Mouse (Mus musculus) liver, adult 2 months (tissue): ENCODE data around the gene Tanc2. TPM values are rescaled to one million over a fixed set of nuclear protein-coding genes. Genes with fewer than 3 reads are reported as not detected.

ENCODE experiments used
- DNase-seq: peaks from one replicate; pipeline ENCODE4 v3.0.0-alpha.2; 2011; ENCODE audit warnings: low read depth, low spot score; ENCODE audit errors: extremely low read depth
- H3K27ac ChIP-seq: fragments of 200-500 bp; replicated peaks from 2 replicates; pipeline ENCODE4 v1.5.1; 2012; ENCODE audit warnings: low read depth, mild to moderate bottlenecking, control low read depth, inconsistent platforms, low read length; ENCODE audit not compliant: insufficient read depth
- H3K27me3 ChIP-seq: fragments of 200-500 bp; 2 replicates; pipeline ENCODE4 v1.6.1; 2012; ENCODE audit warnings: mild to moderate bottlenecking, moderate library complexity, low read length, inconsistent platforms; ENCODE audit not compliant: control insufficient read depth, insufficient read depth
- H3K36me3 ChIP-seq: fragments of 200-500 bp; 2 replicates; pipeline ENCODE4 v1.6.1; 2012; ENCODE audit warnings: low read length, inconsistent platforms; ENCODE audit not compliant: control insufficient read depth, insufficient read depth
- H3K4me1 ChIP-seq: fragments of 200-500 bp; 2 replicates; pipeline ENCODE4 v1.6.1; 2011; ENCODE audit warnings: low read length; ENCODE audit not compliant: control insufficient read depth, insufficient read depth
- H3K4me3 ChIP-seq: fragments of 200-500 bp; 2 replicates; pipeline ENCODE4 v1.5.1; 2011; ENCODE audit warnings: low read depth, mild to moderate bottlenecking, control low read depth, low read length, moderate library complexity; ENCODE audit not compliant: insufficient read depth
- H3K79me2 ChIP-seq: fragments of 200-500 bp; 2 replicates; pipeline ENCODE4 v1.6.1; 2012; ENCODE audit warnings: inconsistent platforms, mild to moderate bottlenecking, low read length, moderate library complexity; ENCODE audit not compliant: control insufficient read depth, insufficient read depth
- H3K9ac ChIP-seq: fragments of 200-500 bp; 2 replicates; pipeline ENCODE4 v1.6.1; 2012; ENCODE audit warnings: low read depth, mild to moderate bottlenecking, control low read depth, inconsistent platforms, low read length
- CTCF ChIP-seq: fragments of 200-500 bp; IDR thresholded peaks from 2 replicates; pipeline ENCODE4 v1.5.1; 2011; ENCODE audit warnings: low read depth, low read length, control low read depth
- POLR2A ChIP-seq: fragments of 200-500 bp; IDR thresholded peaks from 2 replicates; pipeline ENCODE4 v1.6.1; 2011; ENCODE audit warnings: low read length, control low read depth; ENCODE audit not compliant: insufficient read depth; ENCODE audit errors: extremely low read depth
- WGBS: fragments of 180-500 bp; shearing (Covaris S2); methylation state at CpG from one replicate; pipeline ENCODE4 v1.1.7; 2018; 5-methylcytosine and 5-hydroxymethylcytosine counted together
- polyA plus RNA-seq: library from polyadenylated mRNA; depleted of rRNA; stranded (reverse); fragments of >200 nt; gene quantifications from 2 replicates; pipeline ENCODE4 v1.2.3, GENCODE M21; 2012
- total RNA-seq: library from RNA; depleted of rRNA; stranded (reverse); fragments of >200 nt; gene quantifications from 2 replicates; pipeline ENCODE4 v1.2.3, GENCODE M21; 2014

The Tanc2 gene
- total and polyA plus RNA-seq, 2 experiments, result 0.97 to 2.4 TPM

GRCm38 (mm10) chr11:105759413-105759812 is 169.6 kb downstream of the Tanc2 start:
- Histone ChIP-seq H3K79me2 (no peaks in the 10 kb centered on the region), H3K4me1 (no peaks in the 10 kb centered on the region), H3K27me3 (no peaks in the 10 kb centered on the region), H3K9ac (no peak overlapping the region), H3K27ac (no peak overlapping the region), H3K4me3 (no peak overlapping the region), H3K36me3 (no peaks in the 10 kb centered on the region)
- DNase-seq, result no peak
- 91% methylated on average over 2 of the region's 2 CpGs for WGBS
- TF ChIP-seq POLR2A (no peak), CTCF (no peak)

- no peaks in the 10 kb centered on the region for H3K36me3 ChIP-seq
- H3K4me1 ChIP-seq, result no peaks in the 10 kb centered on the region
- no peak overlapping the region for H3K27ac ChIP-seq
- H3K4me3 ChIP-seq, result no peak overlapping the region
- no peak for DNase-seq
- no peak for TF ChIP-seq CTCF
- no peak for TF ChIP-seq POLR2A
- no peak overlapping the region for H3K9ac ChIP-seq
- H3K27me3 ChIP-seq, result no peaks in the 10 kb centered on the region
- WGBS, result 73% methylated on average over 4 of the region's 4 CpGs
- no peaks in the 10 kb centered on the region for H3K79me2 ChIP-seq
Measured at GRCm38 (mm10) chr11:105760346-105760745, 170.6 kb downstream of the Tanc2 start.

GRCm38 (mm10) chr11:105777802-105778201 is 188.0 kb downstream of the Tanc2 start:
- Histone ChIP-seq H3K36me3 (peaks cover 2% of the 10 kb centered on the region), H3K27me3 (no peaks in the 10 kb centered on the region; the same call in 1 of the 2 replicates), H3K27ac (no peak overlapping the region), H3K4me1 (no peaks in the 10 kb centered on the region), H3K79me2 (no peaks in the 10 kb centered on the region), H3K9ac (no peak overlapping the region), H3K4me3 (no peak overlapping the region)
- no peak for DNase-seq
- TF ChIP-seq POLR2A (no peak), CTCF (no peak)

- H3K4me3 ChIP-seq, result no peak overlapping the region
- H3K79me2 ChIP-seq, result no peaks in the 10 kb centered on the region
- TF ChIP-seq CTCF (no peak), POLR2A (no peak)
- no peaks in the 10 kb centered on the region for H3K36me3 ChIP-seq
- no peak overlapping the region for H3K9ac ChIP-seq
- no peak overlapping the region for H3K27ac ChIP-seq
- no peaks in the 10 kb centered on the region for H3K27me3 ChIP-seq
- no peak for DNase-seq
- H3K4me1 ChIP-seq, result no peaks in the 10 kb centered on the region
Measured at GRCm38 (mm10) chr11:105792501-105792900, 202.7 kb downstream of the Tanc2 start.

- Histone ChIP-seq H3K9ac (no peak overlapping the region), H3K36me3 (no peaks in the 10 kb centered on the region), H3K27me3 (no peaks in the 10 kb centered on the region), H3K79me2 (no peaks in the 10 kb centered on the region), H3K27ac (no peak overlapping the region), H3K4me1 (no peaks in the 10 kb centered on the region), H3K4me3 (no peak overlapping the region)
- DNase-seq, result no peak
- 93% methylated on average over 3 of the region's 3 CpGs for WGBS
- TF ChIP-seq POLR2A (no peak), CTCF (no peak)
Measured at GRCm38 (mm10) chr11:105803686-105804085, 213.9 kb downstream of the Tanc2 start.

GRCm38 (mm10) chr11:105804776-105805175 is 215.0 kb downstream of the Tanc2 start:
- no peak overlapping the region for H3K4me3 ChIP-seq
- no peak overlapping the region for H3K9ac ChIP-seq
- TF ChIP-seq CTCF, result no peak
- no peaks in the 10 kb centered on the region for H3K27me3 ChIP-seq
- DNase-seq, result no peak
- no peak overlapping the region for H3K27ac ChIP-seq
- WGBS, result 79% methylated on average over 3 of the region's 3 CpGs
- H3K79me2 ChIP-seq, result no peaks in the 10 kb centered on the region
- H3K4me1 ChIP-seq, result no peaks in the 10 kb centered on the region
- no peaks in the 10 kb centered on the region for H3K36me3 ChIP-seq
